Mouse (Mus musculus): ENCODE data around the gene Pard3b. TPM values are rescaled to one million over a fixed set of nuclear protein-coding genes. Genes with fewer than 3 reads are reported as not detected.

Gene Pard3b
- polyA plus RNA-seq, 1 experiment from 2014 or later, result 12.3 TPM

DNA sequence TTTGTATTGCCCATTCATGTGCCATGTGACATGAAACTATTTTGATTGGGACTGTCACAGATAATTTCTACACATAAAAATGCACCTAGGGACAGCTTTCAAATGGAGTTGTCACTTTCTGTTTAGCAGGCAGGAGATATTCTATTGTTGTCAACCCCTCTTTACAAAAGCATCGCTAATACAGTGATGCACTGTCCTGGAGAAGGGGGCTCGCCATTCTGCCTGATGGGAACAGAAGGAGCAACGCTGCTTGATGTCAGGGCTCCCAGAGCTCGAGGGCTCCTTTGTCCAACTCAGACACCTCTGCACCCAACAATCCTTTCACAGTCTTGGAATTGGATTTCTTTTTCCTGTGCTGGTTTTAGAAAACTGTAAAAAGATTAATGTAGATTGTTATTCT lies 871.9 kb downstream of the Pard3b start:
- no peaks in the 10 kb centered on the region for H3K9me3 ChIP-seq (ENCODE audit: control insufficient read depth, low read length)
- peaks cover 3% of the 10 kb centered on the region; the same call in 1 of the 2 replicates for H3K4me1 ChIP-seq (replicated peaks; ENCODE audit: control insufficient read depth, insufficient read depth, low read length)
- H3K4me2 ChIP-seq (ENCODE audit: low read depth, low read length), result no peak overlapping the region
- H3K9ac ChIP-seq (ENCODE audit: low read length), result no peak overlapping the region
- WGBS, result 89% methylated on average over 4 of the region's 4 CpGs
- no peaks in the 10 kb centered on the region for H3K36me3 ChIP-seq (ENCODE audit: control insufficient read depth, insufficient read depth, low read length)
- H3K4me3 ChIP-seq (ENCODE audit: low read length), result no peak overlapping the region
- ATAC-seq (ENCODE audit: low read depth), result no peak
- no peaks in the 10 kb centered on the region for H3K27me3 ChIP-seq (ENCODE audit: control insufficient read depth, insufficient read depth, low read depth, low read length)
- no peak overlapping the region for H3K27ac ChIP-seq (ENCODE audit: low read length)

DNA sequence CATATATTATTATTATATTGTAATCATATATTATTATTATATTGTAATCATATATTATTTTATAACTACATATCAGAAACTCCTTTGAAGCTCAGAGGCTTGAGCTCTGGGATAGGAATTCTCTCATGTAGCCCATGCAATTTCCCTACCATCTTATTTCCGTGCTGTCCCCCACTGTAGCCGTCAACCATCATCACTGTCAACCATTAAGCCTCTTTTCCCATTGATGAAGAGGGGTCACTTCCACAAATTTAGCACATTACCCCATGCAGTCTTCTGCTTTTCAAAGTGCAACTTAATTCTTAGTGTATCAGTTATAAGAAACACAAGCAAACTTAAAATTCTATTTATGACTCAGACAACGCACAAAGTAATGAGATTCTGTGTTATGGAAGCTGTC lies 873.1 kb downstream of the Pard3b start:
- no peak overlapping the region for H3K4me3 ChIP-seq (ENCODE audit: low read length)
- ATAC-seq (ENCODE audit: low read depth), result no peak

DNA sequence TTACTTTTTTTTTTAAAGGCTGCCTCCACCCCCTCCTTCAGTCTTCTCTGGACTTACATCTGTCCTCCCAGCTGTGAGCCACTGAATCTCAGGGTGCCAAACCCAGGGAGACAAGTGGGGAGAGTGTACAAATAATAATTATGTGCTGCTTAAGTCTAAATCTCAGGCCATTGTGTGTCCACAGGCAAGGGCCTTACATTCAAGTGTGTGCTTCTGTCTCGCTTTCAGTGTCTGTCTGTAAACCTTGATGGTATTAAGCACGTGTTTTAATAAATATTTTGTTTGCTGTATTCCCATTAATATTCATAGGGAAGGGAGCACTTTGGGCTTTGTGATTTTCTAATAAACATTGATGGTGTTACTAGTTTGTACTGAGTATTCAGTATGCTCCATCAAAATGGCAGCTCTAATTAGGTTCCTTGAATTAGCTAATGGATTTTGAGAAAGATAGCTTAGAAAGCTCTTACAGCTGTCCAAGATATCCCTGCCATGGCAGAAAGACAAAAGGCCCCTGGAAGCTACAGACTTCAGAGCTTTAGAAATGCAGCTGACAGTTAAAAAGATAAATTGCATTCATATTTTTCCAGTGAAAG lies 880.1 kb downstream of the Pard3b start:
- ATAC-seq (ENCODE audit: low read depth), result no peak
- WGBS, result 78% methylated on average over 2 of the region's 2 CpGs

More for the DNA sequence above, 873.1 kb downstream of the Pard3b start:
- H3K4me2 ChIP-seq (ENCODE audit: low read depth, low read length), result no peak overlapping the region
- H3K36me3 ChIP-seq (ENCODE audit: control insufficient read depth, insufficient read depth, low read length), result no peaks in the 10 kb centered on the region
- no peaks in the 10 kb centered on the region for H3K9me3 ChIP-seq (ENCODE audit: control insufficient read depth, low read length)
- H3K27me3 ChIP-seq (ENCODE audit: control insufficient read depth, insufficient read depth, low read depth, low read length), result no peaks in the 10 kb centered on the region
- no peak overlapping the region for H3K9ac ChIP-seq (ENCODE audit: low read length)
- H3K27ac ChIP-seq (ENCODE audit: low read length), result no peak overlapping the region
- peaks cover 3% of the 10 kb centered on the region; the same call in 1 of the 2 replicates for H3K4me1 ChIP-seq (replicated peaks; ENCODE audit: control insufficient read depth, insufficient read depth, low read length)
- WGBS, result 80% methylated on average over 3 of the region's 3 CpGs

DNA sequence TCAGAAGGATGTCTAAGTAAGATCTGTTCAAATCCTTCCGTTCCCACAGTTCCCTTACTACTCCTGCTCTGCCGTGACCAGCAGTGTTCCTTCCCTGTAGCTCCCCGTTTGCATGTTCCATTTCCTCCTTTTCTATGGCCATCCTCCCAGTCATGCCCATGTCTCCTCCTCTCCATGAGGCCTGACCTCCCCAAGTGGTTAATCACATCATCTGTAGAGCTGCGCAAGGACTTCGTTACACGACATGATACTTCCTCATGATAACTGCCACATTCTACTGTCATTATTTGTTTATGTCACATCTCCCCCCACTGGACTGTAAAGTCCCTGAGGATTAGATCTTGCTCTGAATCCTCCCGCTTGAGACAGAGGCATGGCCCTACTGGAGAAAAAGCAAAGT lies 882.7 kb downstream of the Pard3b start:
- H3K36me3 ChIP-seq (ENCODE audit: control insufficient read depth, insufficient read depth, low read length), result no peaks in the 10 kb centered on the region
- no peak overlapping the region for H3K4me3 ChIP-seq (ENCODE audit: low read length)
- H3K9ac ChIP-seq (ENCODE audit: low read length), result no peak overlapping the region
- 65% methylated on average over 7 of the region's 7 CpGs for WGBS
- no peaks in the 10 kb centered on the region for H3K4me1 ChIP-seq (replicated peaks; ENCODE audit: control insufficient read depth, insufficient read depth, low read length)
- no peak overlapping the region for H3K4me2 ChIP-seq (ENCODE audit: low read depth, low read length)
- peak; percentile 51; the same call in 1 of the 2 replicates for ATAC-seq (ENCODE audit: low read depth)
- no peaks in the 10 kb centered on the region for H3K27me3 ChIP-seq (ENCODE audit: control insufficient read depth, insufficient read depth, low read depth, low read length)
- no peaks in the 10 kb centered on the region for H3K9me3 ChIP-seq (ENCODE audit: control insufficient read depth, low read length)
- H3K27ac ChIP-seq (ENCODE audit: low read length), result no peak overlapping the region

More for the DNA sequence above, 880.1 kb downstream of the Pard3b start:
- H3K4me3 ChIP-seq (ENCODE audit: low read length), result no peak overlapping the region
- peaks cover 3% of the 10 kb centered on the region; the same call in 1 of the 2 replicates for H3K4me1 ChIP-seq (replicated peaks; ENCODE audit: control insufficient read depth, insufficient read depth, low read length)
- H3K36me3 ChIP-seq (ENCODE audit: control insufficient read depth, insufficient read depth, low read length), result no peaks in the 10 kb centered on the region
- H3K4me2 ChIP-seq (ENCODE audit: low read depth, low read length), result no peak overlapping the region
- H3K27me3 ChIP-seq (ENCODE audit: control insufficient read depth, insufficient read depth, low read depth, low read length), result no peaks in the 10 kb centered on the region
- H3K9me3 ChIP-seq (ENCODE audit: control insufficient read depth, low read length), result no peaks in the 10 kb centered on the region
- H3K27ac ChIP-seq (ENCODE audit: low read length), result no peak overlapping the region
- no peak overlapping the region for H3K9ac ChIP-seq (ENCODE audit: low read length)

DNA sequence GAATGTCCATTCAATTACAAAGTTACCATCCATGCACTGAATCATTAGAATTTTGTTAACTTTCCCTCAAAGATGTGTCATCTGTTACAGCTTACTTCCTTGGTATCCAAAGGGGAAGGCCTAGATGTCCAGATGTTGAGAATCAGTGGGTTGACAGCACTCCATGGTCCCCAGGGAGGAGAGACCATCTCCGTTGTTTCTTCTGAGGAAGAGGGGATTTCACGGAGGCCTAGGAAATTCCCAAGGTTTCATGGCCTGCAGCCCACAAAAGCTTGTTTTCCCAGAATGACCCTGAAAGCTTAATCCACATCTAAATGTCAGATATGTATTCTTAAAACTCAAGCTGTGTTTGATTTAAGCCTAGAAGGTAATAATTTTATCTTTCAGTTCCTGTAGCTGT lies 884.1 kb downstream of the Pard3b start:
- Histone ChIP-seq H3K4me3 (ENCODE audit: low read length) (no peak overlapping the region), H3K4me1 (replicated peaks; ENCODE audit: control insufficient read depth, insufficient read depth, low read length) (no peaks in the 10 kb centered on the region), H3K27me3 (ENCODE audit: control insufficient read depth, insufficient read depth, low read depth, low read length) (no peaks in the 10 kb centered on the region), H3K36me3 (ENCODE audit: control insufficient read depth, insufficient read depth, low read length) (no peaks in the 10 kb centered on the region), H3K9ac (ENCODE audit: low read length) (no peak overlapping the region), H3K4me2 (ENCODE audit: low read depth, low read length) (no peak overlapping the region), H3K9me3 (ENCODE audit: control insufficient read depth, low read length) (no peaks in the 10 kb centered on the region), H3K27ac (ENCODE audit: low read length) (no peak overlapping the region)
- ATAC-seq (ENCODE audit: low read depth), result no peak
- WGBS, result 68% methylated on average over 2 of the region's 2 CpGs

DNA sequence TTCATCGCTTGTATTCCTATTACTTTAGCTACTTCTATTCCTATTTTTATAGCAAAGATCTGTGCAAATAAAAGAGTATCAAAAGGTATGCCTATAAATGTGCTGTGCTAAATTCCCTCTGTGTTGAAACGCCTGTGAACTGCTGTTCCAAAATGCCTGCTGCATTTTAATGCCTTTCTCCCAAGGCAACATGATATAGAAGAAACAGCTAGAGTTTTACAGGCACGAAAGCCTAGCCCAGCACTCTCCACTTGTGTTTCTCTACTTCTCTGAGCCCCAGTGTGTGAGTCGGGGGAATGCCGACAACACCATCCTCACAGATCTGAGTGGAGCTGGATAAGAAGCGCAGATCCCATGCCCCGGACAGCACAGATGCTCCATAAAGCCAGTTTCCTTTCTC lies 889.2 kb downstream of the Pard3b start:
- no peak overlapping the region for H3K4me2 ChIP-seq (ENCODE audit: low read depth, low read length)
- H3K4me1 ChIP-seq (replicated peaks; ENCODE audit: control insufficient read depth, insufficient read depth, low read length), result no peaks in the 10 kb centered on the region
- H3K36me3 ChIP-seq (ENCODE audit: control insufficient read depth, insufficient read depth, low read length), result no peaks in the 10 kb centered on the region
- H3K9ac ChIP-seq (ENCODE audit: low read length), result no peak overlapping the region
- H3K4me3 ChIP-seq (ENCODE audit: low read length), result no peak overlapping the region
- no peak for ATAC-seq (ENCODE audit: low read depth)
- H3K27ac ChIP-seq (ENCODE audit: low read length), result no peak overlapping the region
- 70% methylated on average over 7 of the region's 7 CpGs for WGBS
- H3K27me3 ChIP-seq (ENCODE audit: control insufficient read depth, insufficient read depth, low read depth, low read length), result no peaks in the 10 kb centered on the region
- no peaks in the 10 kb centered on the region for H3K9me3 ChIP-seq (ENCODE audit: control insufficient read depth, low read length)

DNA sequence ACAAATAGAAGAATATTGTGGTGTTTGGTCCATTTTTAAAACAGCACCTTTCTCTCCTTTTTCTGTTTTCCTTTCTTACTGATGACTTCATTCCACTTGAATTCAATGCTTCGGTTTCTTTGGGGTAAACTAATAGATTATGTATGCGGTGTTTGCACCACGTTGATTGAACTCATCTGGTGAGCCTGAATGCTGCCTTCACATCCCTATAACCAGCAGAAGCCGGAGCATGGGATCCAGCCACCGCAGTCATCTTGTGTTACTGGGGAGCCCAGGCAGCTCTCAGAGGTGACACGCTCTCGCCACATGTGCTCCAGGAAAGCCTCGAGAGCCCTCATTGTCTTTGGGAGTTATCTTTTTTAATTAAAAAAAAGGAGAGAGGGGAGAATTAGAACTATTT lies 891.3 kb downstream of the Pard3b start:
- WGBS, result 87% methylated on average over 8 of the region's 8 CpGs
- Histone ChIP-seq H3K27ac (ENCODE audit: low read length) (no peak overlapping the region), H3K4me3 (ENCODE audit: low read length) (no peak overlapping the region), H3K36me3 (ENCODE audit: control insufficient read depth, insufficient read depth, low read length) (no peaks in the 10 kb centered on the region), H3K9ac (ENCODE audit: low read length) (no peak overlapping the region), H3K9me3 (ENCODE audit: control insufficient read depth, low read length) (no peaks in the 10 kb centered on the region), H3K4me1 (replicated peaks; ENCODE audit: control insufficient read depth, insufficient read depth, low read length) (no peaks in the 10 kb centered on the region), H3K4me2 (ENCODE audit: low read depth, low read length) (no peak overlapping the region), H3K27me3 (ENCODE audit: control insufficient read depth, insufficient read depth, low read depth, low read length) (no peaks in the 10 kb centered on the region)
- ATAC-seq (ENCODE audit: low read depth), result no peak

DNA sequence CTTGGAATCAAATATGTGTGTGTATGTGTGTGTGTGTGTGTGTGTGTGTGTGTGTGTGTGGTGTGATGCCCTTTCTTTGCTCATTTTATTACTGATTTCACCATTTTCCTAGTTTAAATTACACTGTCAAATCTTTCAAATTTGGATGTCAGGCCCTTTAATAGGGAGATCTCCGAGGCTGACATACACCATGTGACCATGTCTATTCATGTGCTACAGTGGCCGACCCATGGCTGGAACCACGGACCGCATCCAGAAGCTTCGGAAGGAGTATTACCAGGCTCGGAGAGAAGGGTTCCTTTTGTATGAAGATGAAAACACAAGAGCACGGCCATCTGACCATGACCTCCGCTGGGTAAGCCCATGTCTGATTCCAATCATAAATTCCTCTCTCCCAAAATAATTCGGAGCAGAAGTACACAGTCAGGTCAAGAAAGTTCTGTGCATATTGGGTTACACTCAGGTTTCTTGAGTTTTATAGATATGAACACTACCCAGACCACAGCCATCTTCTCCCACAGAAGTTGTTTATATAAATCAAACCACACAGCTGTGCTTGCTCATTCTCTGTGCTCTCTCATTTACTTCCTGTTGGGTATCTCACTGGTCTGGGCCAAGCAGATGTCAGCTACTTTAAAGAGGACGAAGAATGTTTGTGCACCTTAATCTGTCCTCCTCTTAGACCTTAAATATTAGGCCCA lies 894.0 kb downstream of the Pard3b start:
- H3K4me2 ChIP-seq (ENCODE audit: low read depth, low read length), result no peak overlapping the region
- 77% methylated on average over 10 of the region's 10 CpGs for WGBS

DNA sequence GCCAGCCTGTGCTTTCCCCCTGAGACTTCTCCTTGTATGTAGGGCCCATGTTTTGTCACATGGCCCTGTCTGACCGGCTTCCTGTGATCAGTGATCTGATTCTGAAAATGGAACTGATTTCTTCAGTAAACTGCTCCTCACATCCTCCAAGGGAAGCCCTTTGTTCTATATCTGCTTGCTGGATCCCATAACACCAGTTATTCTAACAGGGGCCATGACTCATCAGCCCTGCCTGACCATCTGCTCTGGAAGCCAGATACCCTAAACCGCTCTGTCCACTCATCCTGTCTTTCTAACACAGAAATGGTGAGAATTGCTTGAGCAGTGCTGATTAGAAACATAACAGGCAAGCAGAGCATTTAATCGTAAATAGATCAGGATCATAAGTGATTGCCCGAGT lies 910.3 kb downstream of the Pard3b start:
- no peak overlapping the region for H3K27ac ChIP-seq (ENCODE audit: low read length)
- no peaks in the 10 kb centered on the region for H3K27me3 ChIP-seq (ENCODE audit: control insufficient read depth, insufficient read depth, low read depth, low read length)
- H3K4me2 ChIP-seq (ENCODE audit: low read depth, low read length), result no peak overlapping the region
- 84% methylated on average over 4 of the region's 4 CpGs for WGBS
- no peak overlapping the region for H3K9ac ChIP-seq (ENCODE audit: low read length)
- H3K4me1 ChIP-seq (replicated peaks; ENCODE audit: control insufficient read depth, insufficient read depth, low read length), result no peaks in the 10 kb centered on the region
- no peaks in the 10 kb centered on the region for H3K36me3 ChIP-seq (ENCODE audit: control insufficient read depth, insufficient read depth, low read length)
- ATAC-seq (ENCODE audit: low read depth), result no peak
- no peak overlapping the region for H3K4me3 ChIP-seq (ENCODE audit: low read length)
- no peaks in the 10 kb centered on the region for H3K9me3 ChIP-seq (ENCODE audit: control insufficient read depth, low read length)

More for the DNA sequence above, 894.0 kb downstream of the Pard3b start:
- Histone ChIP-seq H3K36me3 (ENCODE audit: control insufficient read depth, insufficient read depth, low read length) (no peaks in the 10 kb centered on the region), H3K27me3 (ENCODE audit: control insufficient read depth, insufficient read depth, low read depth, low read length) (no peaks in the 10 kb centered on the region), H3K4me3 (ENCODE audit: low read length) (no peak overlapping the region), H3K9me3 (ENCODE audit: control insufficient read depth, low read length) (no peaks in the 10 kb centered on the region), H3K4me1 (replicated peaks; ENCODE audit: control insufficient read depth, insufficient read depth, low read length) (no peaks in the 10 kb centered on the region), H3K9ac (ENCODE audit: low read length) (no peak overlapping the region), H3K27ac (ENCODE audit: low read length) (no peak overlapping the region)
- no peak for ATAC-seq (ENCODE audit: low read depth)

All from lung, embryonic 16.5 days (tissue).